Mouse (Mus musculus): Measurements from ENCODE around the gene Mettl1.

GRCm38 (mm10) chr10:127085052-127085451, 43.8 kb downstream of the Mettl1 start:
- no peak for TF ChIP-seq CTCF (IDR thresholded peaks at IDR 0.05; ENCODE audit: extremely low read depth, insufficient read depth, low read length)
- no peak for TF ChIP-seq POLR2A (IDR thresholded peaks at IDR 0.05; ENCODE audit: extremely low read depth, insufficient read depth, low read length)

Data from cortical plate, adult 2 months (tissue).